Mouse (Mus musculus) embryonic facial prominence, embryonic 15.5 days (tissue): Measurements from ENCODE around the gene Bet1l. TPM values are rescaled to one million over a fixed set of nuclear protein-coding genes. Genes with fewer than 3 reads are reported as not detected.
"Not testable (repeated sequence)": the region's sequence is repeated elsewhere in the genome, so short reads cannot be mapped to it uniquely, and the experiment has no call there.

Source experiments
- ATAC-seq: fragments of 200-750 bp; cut with Nextera tagmentation; 2 replicates; pipeline ENCODE4 v1.8.0; 2017; ENCODE audit warnings: low read depth, moderate TSS enrichment; ENCODE audit not compliant: insufficient number of reproducible peaks, low FRiP score, low TSS enrichment
- H3K27ac ChIP-seq: fragments of 300-500 bp; sonication (generic); replicated peaks from 2 replicates; pipeline ENCODE4 v1.5.1; 2015; ENCODE audit warnings: mild to moderate bottlenecking, inconsistent platforms
- H3K27me3 ChIP-seq: fragments of 300-500 bp; sonication (generic); 2 replicates; pipeline ENCODE4 v1.6.1; 2015; ENCODE audit warnings: inconsistent platforms
- H3K36me3 ChIP-seq: fragments of 300-500 bp; sonication (generic); 2 replicates; pipeline ENCODE4 v1.6.1; 2015; ENCODE audit warnings: mild to moderate bottlenecking, inconsistent platforms
- H3K4me1 ChIP-seq: fragments of 300-500 bp; sonication (generic); 2 replicates; pipeline ENCODE4 v1.6.1; 2015; ENCODE audit warnings: inconsistent platforms
- H3K4me2 ChIP-seq: fragments of 300-500 bp; sonication (generic); replicated peaks from 2 replicates; pipeline ENCODE4 v1.6.1; 2015; ENCODE audit warnings: mild to moderate bottlenecking, inconsistent platforms
- H3K4me3 ChIP-seq: fragments of 300-500 bp; sonication (generic); replicated peaks from 2 replicates; pipeline ENCODE4 v1.5.1; 2015; ENCODE audit warnings: mild to moderate bottlenecking, inconsistent platforms
- H3K9ac ChIP-seq: fragments of 300-500 bp; sonication (generic); 2 replicates; pipeline ENCODE4 v1.6.1; 2015; ENCODE audit warnings: inconsistent platforms
- H3K9me3 ChIP-seq: fragments of 300-500 bp; sonication (generic); replicated peaks from 2 replicates; pipeline ENCODE4 v1.6.1; 2016; ENCODE audit warnings: inconsistent platforms
- WGBS: fragments of 180-500 bp; shearing (Covaris S2); methylation state at CpG from one replicate; pipeline ENCODE4 v1.1.7; 2015; 5-methylcytosine and 5-hydroxymethylcytosine counted together
- polyA plus RNA-seq: library from polyadenylated mRNA; unstranded; fragments of >200 nt; fragmentation: Nextera tagmentation; extraction: Ambion mirVana; gene quantifications from 2 replicates; pipeline ENCODE4 v1.2.1, GENCODE M21; 2015

Gene Bet1l
- 64.2 and 67.5 TPM in 2 replicates for polyA plus RNA-seq

DNA sequence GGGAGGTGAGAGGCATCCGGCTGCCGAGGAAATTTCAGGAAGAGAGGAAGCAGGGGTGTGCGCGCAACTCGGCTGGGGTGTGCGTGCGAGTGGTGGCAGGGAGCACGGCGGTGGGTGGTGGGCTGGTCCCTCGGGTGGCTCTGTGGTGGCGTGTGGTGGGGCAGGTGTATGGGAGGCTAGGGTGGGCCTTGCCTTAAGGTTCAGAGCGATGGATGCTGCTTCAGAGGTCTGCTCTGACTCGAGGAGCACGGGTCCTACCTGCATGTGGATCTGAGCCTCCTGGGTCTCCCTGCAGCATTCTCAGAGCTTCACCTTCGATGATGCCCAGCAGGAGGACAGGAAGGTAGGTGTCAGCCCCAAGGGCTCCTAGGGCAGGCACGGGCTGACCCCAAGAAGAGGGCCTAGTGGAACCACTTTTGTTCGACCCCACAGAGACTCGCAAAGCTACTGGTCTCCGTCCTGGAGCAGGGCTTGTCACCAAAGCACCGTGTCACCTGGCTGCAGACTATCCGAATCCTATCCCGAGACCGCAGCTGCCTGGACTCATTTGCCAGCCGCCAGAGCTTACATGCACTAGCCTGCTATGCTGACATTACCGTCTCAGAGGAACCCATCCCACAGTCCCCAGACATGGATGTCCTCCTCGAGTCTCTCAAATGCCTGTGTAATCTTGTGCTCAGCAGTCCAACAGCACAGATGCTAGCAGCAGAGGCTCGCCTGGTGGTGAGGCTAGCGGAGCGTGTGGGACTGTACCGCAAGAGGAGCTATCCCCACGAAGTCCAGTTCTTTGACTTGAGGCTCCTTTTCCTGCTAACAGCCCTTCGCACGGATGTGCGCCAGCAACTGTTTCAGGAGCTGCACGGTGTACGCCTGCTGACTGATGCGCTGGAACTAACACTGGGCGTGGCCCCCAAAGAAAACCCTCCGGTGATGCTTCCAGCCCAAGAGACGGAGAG is at the start of gene Bet1l:
Gene Bet1l, minus strand, starts transcription at position 28 of the 956 bp plus-strand sequence.
- peak within 1 kb of the TSS; percentile 99 for H3K4me2 ChIP-seq
- peak within 1 kb of the TSS; percentile 90 for H3K4me3 ChIP-seq
- H3K36me3 ChIP-seq = peaks cover 60% of the 10 kb centered on the region
- peak within 1 kb of the TSS; percentile 85 for H3K9ac ChIP-seq
- WGBS = 33% methylated on average over 40 of the region's 40 CpGs
- H3K9me3 ChIP-seq = no peaks in the 10 kb centered on the region
- H3K27me3 ChIP-seq = no peaks in the 10 kb centered on the region
- ATAC-seq = peak; percentile 8; the same call in 1 of the 2 replicates
- H3K27ac ChIP-seq = peak within 1 kb of the TSS; percentile 92
- H3K4me1 ChIP-seq = peaks cover 34% of the 10 kb centered on the region

DNA sequence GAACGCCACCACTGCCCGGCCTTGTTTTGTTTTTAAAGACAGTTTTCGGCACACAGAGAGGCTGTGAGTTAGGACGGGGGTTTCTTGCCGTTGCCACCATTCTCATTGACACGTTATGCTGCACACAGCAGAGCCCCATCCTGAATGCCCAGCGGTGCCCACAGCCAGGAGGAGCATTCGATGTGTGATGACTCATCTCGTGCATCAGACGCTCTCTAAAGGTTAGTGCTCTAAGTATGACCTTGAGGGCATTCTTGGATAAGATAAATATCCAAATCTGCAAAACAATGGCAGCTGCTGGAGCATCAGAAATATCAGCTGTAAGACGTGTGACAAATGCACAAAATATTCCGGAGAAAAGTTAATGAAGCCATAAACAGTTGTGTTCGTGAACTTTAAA is 49.8 kb upstream of the Bet1l start:
- no peak for ATAC-seq
- H3K9me3 ChIP-seq = no peaks in the 10 kb centered on the region
- H3K4me1 ChIP-seq = peaks cover 4% of the 10 kb centered on the region; the same call in 1 of the 2 replicates
- H3K36me3 ChIP-seq = no peaks in the 10 kb centered on the region
- 74% methylated on average over 13 of the region's 13 CpGs for WGBS
- no peak overlapping the region for H3K4me2 ChIP-seq
- no peak overlapping the region for H3K27ac ChIP-seq
- no peak overlapping the region for H3K9ac ChIP-seq
- no peak overlapping the region for H3K4me3 ChIP-seq
- H3K27me3 ChIP-seq = no peaks in the 10 kb centered on the region

DNA sequence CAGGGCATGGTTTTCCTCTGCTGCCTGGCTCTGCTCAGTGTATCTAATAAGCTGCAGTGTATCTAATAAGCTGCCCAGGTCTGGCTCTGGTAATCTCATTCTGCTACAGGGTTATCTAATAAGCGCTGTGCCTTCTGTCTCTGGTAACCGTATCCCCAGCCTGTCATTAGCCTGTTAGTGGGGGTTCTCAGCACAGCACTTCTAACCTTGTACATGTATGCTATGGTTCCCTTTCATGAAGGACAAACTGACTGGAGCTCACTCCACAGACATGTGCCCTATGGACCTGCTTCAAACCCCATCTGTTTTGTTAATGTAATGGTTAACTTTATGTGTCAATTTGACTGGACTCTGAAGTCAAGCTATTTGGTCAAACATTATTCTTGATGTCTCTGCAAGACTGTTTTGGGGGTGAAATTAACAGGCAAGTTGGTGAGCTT is 48.3 kb upstream of the Bet1l start:
- Histone ChIP-seq H3K9ac (no peak overlapping the region), H3K4me1 (peaks cover 4% of the 10 kb centered on the region; the same call in 1 of the 2 replicates), H3K36me3 (no peaks in the 10 kb centered on the region), H3K9me3 (no peaks in the 10 kb centered on the region), H3K4me2 (no peak overlapping the region), H3K27me3 (no peaks in the 10 kb centered on the region), H3K4me3 (no peak overlapping the region), H3K27ac (no peak overlapping the region)
- ATAC-seq = no peak
- WGBS = 61% methylated on average over 2 of the region's 2 CpGs

DNA sequence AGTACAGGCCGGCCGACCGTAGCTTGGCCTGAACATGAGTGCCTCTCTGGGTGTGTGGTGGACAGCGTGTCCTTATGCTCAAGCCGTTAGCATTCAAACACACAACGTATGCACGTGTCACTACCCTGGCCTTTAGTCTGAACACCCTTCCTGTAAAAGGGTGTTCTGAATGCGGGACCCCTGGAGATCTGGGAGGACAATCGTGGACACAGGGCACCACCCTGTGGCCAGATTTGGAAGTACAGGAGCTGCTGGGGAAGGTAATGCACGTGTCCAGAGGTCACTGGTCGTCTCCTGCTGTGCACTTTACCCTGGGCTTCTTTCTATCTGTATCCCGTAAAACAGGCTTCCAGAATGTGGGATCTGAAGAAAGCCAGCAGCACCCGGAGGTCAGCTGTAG is 45.8 kb upstream of the Bet1l start:
- H3K4me1 ChIP-seq = no peaks in the 10 kb centered on the region
- ATAC-seq = 0 out of 2 replicates have a peak, but pooled peaks have one; percentile 6
- no peak overlapping the region for H3K27ac ChIP-seq
- WGBS = 24% methylated on average over 13 of the region's 13 CpGs
- H3K9me3 ChIP-seq = no peaks in the 10 kb centered on the region
- no peaks in the 10 kb centered on the region for H3K27me3 ChIP-seq
- H3K4me3 ChIP-seq = no peak overlapping the region
- no peak overlapping the region for H3K9ac ChIP-seq
- no peak overlapping the region for H3K4me2 ChIP-seq
- peaks cover 7% of the 10 kb centered on the region for H3K36me3 ChIP-seq

DNA sequence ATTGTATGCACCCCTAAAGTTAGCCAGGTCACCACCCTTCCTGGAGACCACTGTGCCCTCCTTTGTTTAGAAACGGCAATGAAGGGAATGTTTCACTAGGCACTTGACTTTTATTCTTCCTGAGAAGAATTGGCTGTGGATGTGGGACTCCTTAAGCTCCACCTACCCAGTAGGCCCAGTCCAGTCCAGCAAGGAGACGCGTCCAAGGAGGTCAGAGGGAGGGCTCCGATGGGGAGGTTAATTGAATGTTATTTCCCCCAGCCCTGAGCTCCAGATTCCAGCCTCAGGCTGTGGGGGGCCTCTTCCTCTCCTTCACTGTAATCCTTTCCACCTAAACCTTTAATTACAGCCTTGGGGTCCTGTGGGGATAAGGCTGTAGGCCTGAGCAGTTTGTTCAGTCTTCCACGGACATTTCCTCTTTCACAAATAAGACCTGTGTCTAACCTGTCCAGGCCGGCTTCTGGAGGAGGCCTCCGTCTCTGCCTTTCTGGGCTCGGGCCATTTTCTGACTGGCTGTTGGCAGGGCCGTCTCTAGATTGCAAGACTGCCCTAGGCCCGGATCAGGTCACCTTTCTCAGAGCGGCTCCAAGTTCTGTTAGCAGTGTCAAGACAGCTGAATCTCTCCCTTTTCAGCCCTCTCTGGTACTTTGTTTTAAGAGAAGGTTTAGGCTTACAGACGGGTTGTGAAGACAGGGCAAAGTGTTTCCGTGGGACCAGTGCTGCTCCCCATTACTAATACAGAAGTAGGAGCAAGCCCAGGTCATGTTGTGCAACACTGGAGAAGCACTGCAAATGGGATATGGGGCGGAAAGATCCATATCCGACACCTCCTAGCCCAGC is 44.9 kb upstream of the Bet1l start:
- peaks cover 16% of the 10 kb centered on the region for H3K36me3 ChIP-seq
- H3K27ac ChIP-seq = no peak overlapping the region
- no peaks in the 10 kb centered on the region for H3K9me3 ChIP-seq
- no peak for ATAC-seq
- no peak overlapping the region for H3K4me3 ChIP-seq
- H3K4me2 ChIP-seq = no peak overlapping the region
- H3K9ac ChIP-seq = no peak overlapping the region
- H3K4me1 ChIP-seq = no peaks in the 10 kb centered on the region
- WGBS = 44% methylated on average over 15 of the region's 15 CpGs
- no peaks in the 10 kb centered on the region for H3K27me3 ChIP-seq

DNA sequence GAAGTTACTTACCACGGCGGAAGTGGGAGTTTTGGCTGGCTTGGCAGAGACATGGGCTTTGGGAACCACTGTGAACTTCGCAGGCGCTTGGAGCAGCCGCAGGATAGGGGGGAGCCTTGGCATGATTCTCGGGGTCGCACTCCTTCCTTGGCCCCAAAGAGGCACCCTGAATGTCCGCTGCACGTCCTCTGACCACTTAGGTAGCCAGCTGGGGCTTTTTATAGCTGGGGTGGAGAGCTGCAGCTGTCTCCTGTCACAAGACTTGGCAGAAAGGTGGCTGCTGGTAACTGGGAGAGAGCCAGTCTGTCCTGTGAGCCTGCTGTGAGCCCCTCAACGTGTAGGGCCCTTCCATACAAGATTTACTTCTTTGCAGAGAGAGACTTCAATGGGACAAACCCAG is 42.8 kb upstream of the Bet1l start, which contains the start of gene Cox8b:
Gene Cox8b, minus strand, starts transcription at position 227 of the 400 bp plus-strand sequence.
- no peak for ATAC-seq
- Histone ChIP-seq H3K27ac (no peak within 1 kb of the TSS), H3K4me2 (no peak within 1 kb of the TSS), H3K9me3 (no peaks in the 10 kb centered on the region), H3K4me1 (no peaks in the 10 kb centered on the region), H3K27me3 (no peaks in the 10 kb centered on the region), H3K36me3 (peaks cover 35% of the 10 kb centered on the region), H3K4me3 (no peak within 1 kb of the TSS), H3K9ac (no peak within 1 kb of the TSS)
- 78% methylated on average over 10 of the region's 10 CpGs for WGBS

DNA sequence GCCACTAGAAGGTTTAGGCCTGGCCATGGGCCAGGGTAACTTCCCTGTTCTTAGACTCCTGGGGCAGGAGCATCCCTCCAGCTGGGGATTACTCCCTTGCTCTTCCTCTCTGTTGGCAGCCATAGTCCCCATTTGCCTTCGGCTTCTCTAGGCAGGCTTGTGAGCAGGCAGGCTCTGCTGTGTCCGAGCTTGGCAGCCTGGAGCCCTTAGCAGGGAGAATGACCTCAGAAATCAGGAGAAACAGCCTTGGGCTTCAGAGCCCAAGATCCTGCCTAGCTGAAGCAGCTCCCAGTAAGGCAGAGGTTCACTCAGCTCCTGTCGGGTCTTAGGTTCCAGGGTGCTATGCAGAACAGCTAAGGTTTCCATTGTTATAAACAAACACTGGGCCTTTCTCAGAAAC is 41.7 kb upstream of the Bet1l start:
- no peak overlapping the region for H3K27ac ChIP-seq
- peaks cover 44% of the 10 kb centered on the region for H3K36me3 ChIP-seq
- H3K4me1 ChIP-seq = no peaks in the 10 kb centered on the region
- no peak for ATAC-seq
- 83% methylated on average over 3 of the region's 3 CpGs for WGBS
- H3K9ac ChIP-seq = no peak overlapping the region
- H3K4me3 ChIP-seq = no peak overlapping the region
- H3K4me2 ChIP-seq = no peak overlapping the region
- H3K9me3 ChIP-seq = no peaks in the 10 kb centered on the region
- H3K27me3 ChIP-seq = no peaks in the 10 kb centered on the region

DNA sequence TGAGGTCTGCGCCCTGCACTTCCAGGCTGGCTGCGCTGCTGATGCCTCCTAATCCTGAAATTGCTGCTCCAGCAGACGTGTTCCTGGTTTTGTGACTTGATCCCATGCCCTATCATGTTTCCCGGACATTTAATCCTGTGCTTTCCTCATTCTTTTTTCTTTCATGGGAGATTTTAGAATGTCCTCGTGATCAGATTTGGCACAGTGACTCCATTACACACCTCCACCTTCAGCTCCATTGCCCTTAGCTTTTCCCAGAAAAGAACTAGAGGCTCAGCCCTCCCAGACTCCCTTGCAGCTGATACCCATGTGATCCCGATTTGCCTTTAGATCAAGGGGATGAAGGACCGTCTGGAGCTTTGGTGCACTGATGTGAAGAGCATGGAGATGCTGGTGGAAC is 40.5 kb upstream of the Bet1l start:
- Histone ChIP-seq H3K4me1 (no peaks in the 10 kb centered on the region), H3K36me3 (peaks cover 55% of the 10 kb centered on the region), H3K27ac (no peak overlapping the region), H3K4me2 (no peak overlapping the region), H3K9me3 (no peaks in the 10 kb centered on the region), H3K9ac (no peak overlapping the region), H3K27me3 (no peaks in the 10 kb centered on the region), H3K4me3 (no peak overlapping the region)
- WGBS = 65% methylated on average over 7 of the region's 7 CpGs
- ATAC-seq = no peak

DNA sequence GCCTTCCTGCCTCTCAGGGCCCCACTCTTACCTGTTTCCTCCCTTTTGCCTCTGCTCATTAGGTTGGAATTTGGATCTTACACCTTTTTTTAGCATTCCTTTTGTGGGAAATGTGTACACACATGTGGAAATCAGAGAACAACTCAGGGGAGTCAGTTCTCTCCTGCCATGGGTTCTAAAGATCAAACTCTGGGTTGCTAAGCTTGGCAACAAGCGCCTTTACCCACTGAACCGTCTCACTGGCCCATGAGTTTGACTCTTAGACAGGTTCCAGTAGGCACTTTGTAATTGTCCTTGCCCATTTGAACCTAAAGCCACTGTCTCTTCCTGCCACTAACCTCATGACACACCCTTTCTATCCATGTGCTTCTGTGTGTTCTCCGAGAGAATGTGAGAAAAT is 37.2 kb upstream of the Bet1l start:
- H3K27me3 ChIP-seq = no peaks in the 10 kb centered on the region
- no peak overlapping the region for H3K4me2 ChIP-seq
- 89% methylated on average over 3 of the region's 3 CpGs for WGBS
- no peak overlapping the region for H3K4me3 ChIP-seq
- H3K4me1 ChIP-seq = no peaks in the 10 kb centered on the region
- no peak for ATAC-seq
- H3K9me3 ChIP-seq = no peaks in the 10 kb centered on the region
- H3K36me3 ChIP-seq = peaks cover 74% of the 10 kb centered on the region
- H3K27ac ChIP-seq = no peak overlapping the region
- H3K9ac ChIP-seq = no peak overlapping the region

DNA sequence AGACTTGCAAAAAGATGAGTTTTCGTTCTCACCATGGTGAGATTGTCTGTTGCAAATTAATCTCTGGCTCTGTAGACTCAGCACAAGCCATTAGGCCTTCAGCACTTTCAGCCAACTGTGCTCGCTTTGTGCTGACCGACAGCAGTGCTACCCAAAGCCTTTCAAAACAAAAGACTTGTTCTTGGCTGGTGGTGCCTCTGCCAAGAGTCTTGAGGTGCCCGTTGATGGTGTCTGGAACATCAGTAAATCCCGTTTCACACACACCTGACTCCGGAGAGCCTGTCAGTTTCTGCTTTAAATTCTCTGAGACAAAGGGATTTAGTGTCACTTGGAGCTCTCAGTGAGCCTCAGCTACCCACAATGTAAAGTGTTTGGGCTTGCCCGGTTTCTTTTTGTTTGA is 36.7 kb upstream of the Bet1l start:
- H3K27ac ChIP-seq = no peak overlapping the region
- no peak overlapping the region for H3K4me2 ChIP-seq
- no peaks in the 10 kb centered on the region for H3K4me1 ChIP-seq
- H3K9me3 ChIP-seq = no peaks in the 10 kb centered on the region
- H3K9ac ChIP-seq = no peak overlapping the region
- H3K4me3 ChIP-seq = no peak overlapping the region
- peaks cover 77% of the 10 kb centered on the region for H3K36me3 ChIP-seq
- H3K27me3 ChIP-seq = no peaks in the 10 kb centered on the region
- no peak for ATAC-seq
- WGBS = 80% methylated on average over 7 of the region's 7 CpGs

DNA sequence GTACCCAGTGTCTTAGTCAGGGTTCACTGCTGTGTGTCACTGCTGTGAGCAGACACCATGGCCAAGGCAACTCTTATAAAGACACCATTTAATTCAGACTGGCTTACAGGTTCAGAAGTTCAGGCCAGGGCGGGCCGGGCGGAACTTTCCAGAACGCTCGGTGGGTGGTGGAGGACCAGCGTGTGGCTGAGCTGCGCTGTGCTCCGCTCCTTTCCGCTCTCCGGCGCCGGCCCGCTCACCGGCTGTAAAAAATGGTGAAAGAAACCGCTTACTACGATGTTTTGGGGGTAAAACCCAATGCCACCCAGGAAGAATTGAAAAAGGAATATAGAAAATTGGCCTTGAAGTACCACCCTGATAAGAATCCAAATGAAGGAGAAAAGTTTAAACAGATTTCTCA is 33.3 kb upstream of the Bet1l start:
- not testable (repeated sequence) for H3K9ac ChIP-seq, H3K27me3 ChIP-seq, H3K9me3 ChIP-seq, H3K27ac ChIP-seq, H3K4me1 ChIP-seq, ATAC-seq, H3K4me2 ChIP-seq, H3K4me3 ChIP-seq
- peaks cover 80% of the 10 kb centered on the region for H3K36me3 ChIP-seq
- WGBS = 93% methylated on average over 16 of the region's 16 CpGs
